Mouse (Mus musculus): ENCODE measurements around the gene Polr3e. TPM values are rescaled to one million over a fixed set of nuclear protein-coding genes. Genes with fewer than 3 reads are reported as not detected.

Gene Polr3e
- total and polyA plus RNA-seq, 3 experiments: 6.1 to 8.3 (median 8.0) TPM

DNA sequence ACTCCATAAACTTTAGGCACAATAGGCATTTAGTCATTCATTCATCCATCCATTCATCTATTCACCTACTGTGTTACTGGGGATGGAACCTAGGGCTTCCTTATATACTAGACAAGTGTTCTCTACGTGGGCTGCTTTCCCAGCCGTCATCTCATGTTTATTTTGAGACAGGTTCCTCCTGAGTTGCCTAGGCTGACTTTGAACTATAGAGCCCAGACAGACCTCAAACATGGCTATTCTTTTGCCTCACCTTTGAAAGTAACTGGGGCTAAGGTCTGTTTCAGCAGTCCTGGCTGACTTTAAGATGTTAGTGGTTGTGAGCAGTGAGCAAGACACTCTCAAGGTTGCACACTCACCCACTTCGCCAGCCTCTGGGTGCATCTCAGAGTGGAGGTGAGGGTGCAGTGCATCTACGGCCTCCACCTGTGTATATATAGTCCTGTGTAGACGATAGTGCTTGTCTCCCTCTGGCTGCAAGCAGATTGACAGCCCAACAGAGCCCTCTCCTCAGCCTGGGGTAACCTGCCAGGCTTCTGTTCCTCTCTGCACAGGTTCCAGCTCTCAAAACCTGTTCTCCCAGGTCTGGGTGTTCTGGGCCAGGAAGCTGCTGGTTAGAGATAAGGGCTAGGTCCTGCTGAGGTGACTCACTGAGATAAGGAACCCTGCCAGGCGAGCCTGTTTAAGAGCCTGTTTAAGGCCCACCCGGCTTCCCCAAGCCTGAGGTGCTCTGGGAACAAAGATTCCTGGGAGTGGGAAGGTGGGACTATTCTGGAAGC lies 42.6 kb upstream of the Polr3e start:
- 63% methylated on average over 7 of the region's 7 CpGs for WGBS
- no peak for DNase-seq
- Histone ChIP-seq H3K9ac (ENCODE audit: low read depth, low read length) (no peak overlapping the region), H3K27ac (no peak overlapping the region), H3K4me3 (no peak overlapping the region), H3K27me3 (ENCODE audit: control insufficient read depth, insufficient read depth, low read length) (no peaks in the 10 kb centered on the region), H3K36me3 (ENCODE audit: control insufficient read depth, insufficient read depth, low read length) (no peaks in the 10 kb centered on the region; the same call in 1 of the 2 replicates), H3K4me1 (ENCODE audit: control insufficient read depth, insufficient read depth, low read length) (peaks cover 5% of the 10 kb centered on the region), H3K79me2 (replicated peaks; ENCODE audit: control insufficient read depth, insufficient read depth, low read length) (0 out of 2 replicates have a peak, but pooled peaks cover 3% of the 10 kb centered on the region)
- TF ChIP-seq CTCF (IDR thresholded peaks at IDR 0.05) (no peak), POLR2A (IDR thresholded peaks at IDR 0.05; ENCODE audit: insufficient read depth, low read depth, low read length) (no peak), EP300 (IDR thresholded peaks at IDR 0.05; ENCODE audit: insufficient read depth, low read depth, low read length) (no peak)
- intact Hi-C loops (cut with DNase I): no loop called here

DNA sequence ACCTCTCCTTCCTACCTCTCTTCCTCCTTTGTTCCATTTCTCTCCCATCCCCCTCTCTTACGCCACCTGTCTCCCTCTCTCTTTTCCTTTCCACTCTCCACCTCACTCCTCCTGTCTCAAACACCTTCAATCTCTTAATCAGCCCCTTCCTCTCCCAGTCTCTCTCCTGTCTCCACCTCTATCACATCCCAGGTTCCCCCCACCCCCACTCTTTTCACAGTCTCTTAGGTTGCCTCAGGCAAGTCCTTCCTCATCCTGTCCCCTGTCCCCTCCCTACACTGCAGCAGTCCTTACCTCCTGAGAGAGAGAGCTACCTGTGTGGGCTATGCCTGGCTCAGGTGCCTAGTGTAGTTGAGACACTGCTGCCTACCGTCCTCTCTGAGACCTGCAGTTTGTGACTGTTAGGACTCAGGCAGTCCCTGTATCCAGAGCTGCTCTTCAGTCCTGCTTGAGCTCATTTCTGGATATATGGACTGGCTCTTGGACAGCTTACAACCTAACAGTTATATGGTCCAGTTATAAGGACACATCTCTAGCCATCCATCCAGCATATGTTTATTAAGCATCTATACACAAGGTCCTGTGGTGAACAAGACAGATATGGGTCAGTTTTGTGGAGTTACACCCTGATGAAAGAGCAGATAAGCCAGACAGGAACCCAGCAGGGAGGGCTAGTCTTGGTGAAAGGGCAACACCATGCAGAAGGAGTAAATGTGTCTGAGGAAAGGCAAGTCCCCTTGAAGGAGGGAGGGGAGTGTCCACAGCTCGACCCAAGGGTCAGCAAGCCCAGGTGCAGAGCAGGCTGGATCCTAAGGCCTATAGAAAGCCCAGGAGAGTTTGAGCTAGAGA lies 41.8 kb upstream of the Polr3e start:
- WGBS: 79% methylated on average over 3 of the region's 3 CpGs
- Histone ChIP-seq H3K9ac (ENCODE audit: low read depth, low read length) (no peak overlapping the region), H3K4me3 (no peak overlapping the region), H3K27ac (no peak overlapping the region), H3K36me3 (ENCODE audit: control insufficient read depth, insufficient read depth, low read length) (no peaks in the 10 kb centered on the region; the same call in 1 of the 2 replicates), H3K79me2 (replicated peaks; ENCODE audit: control insufficient read depth, insufficient read depth, low read length) (0 out of 2 replicates have a peak, but pooled peaks cover 3% of the 10 kb centered on the region), H3K27me3 (ENCODE audit: control insufficient read depth, insufficient read depth, low read length) (no peaks in the 10 kb centered on the region), H3K4me1 (ENCODE audit: control insufficient read depth, insufficient read depth, low read length) (peaks cover 4% of the 10 kb centered on the region)
- TF ChIP-seq EP300 (IDR thresholded peaks at IDR 0.05; ENCODE audit: insufficient read depth, low read depth, low read length): no peak
- no peak for TF ChIP-seq POLR2A (IDR thresholded peaks at IDR 0.05; ENCODE audit: insufficient read depth, low read depth, low read length)
- no peak for TF ChIP-seq CTCF (IDR thresholded peaks at IDR 0.05)
- intact Hi-C loops (cut with DNase I): no loop called here
- no peak for DNase-seq

DNA sequence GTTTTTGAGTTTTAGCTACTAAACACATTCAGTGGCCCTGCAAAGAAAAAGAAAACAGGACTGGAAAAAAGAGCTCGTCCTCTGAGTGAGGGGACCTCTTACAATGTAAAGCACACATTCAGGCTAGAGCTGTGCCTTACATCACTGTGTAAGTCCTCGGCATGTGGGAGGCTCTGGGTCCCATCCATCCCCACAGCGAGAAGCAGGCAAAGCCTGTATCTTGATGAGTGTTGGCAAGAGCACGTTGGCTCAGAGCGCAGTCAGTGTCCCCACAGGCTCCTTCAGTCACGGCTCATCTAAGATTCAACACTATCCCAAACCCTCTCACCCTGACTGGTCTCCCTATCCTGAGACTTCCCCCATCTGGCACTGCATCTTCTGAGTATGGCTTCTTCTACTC lies 39.3 kb upstream of the Polr3e start:
- WGBS: 68% methylated on average over 6 of the region's 6 CpGs
- H3K36me3 ChIP-seq (ENCODE audit: control insufficient read depth, insufficient read depth, low read length): no peaks in the 10 kb centered on the region; the same call in none of the 2 replicates
- H3K4me1 ChIP-seq (ENCODE audit: control insufficient read depth, insufficient read depth, low read length): peaks cover 4% of the 10 kb centered on the region
- H3K9ac ChIP-seq (ENCODE audit: low read depth, low read length): no peak overlapping the region
- DNase-seq: no peak
- intact Hi-C loops (cut with DNase I): no loop called here
- no peaks in the 10 kb centered on the region for H3K79me2 ChIP-seq (replicated peaks; ENCODE audit: control insufficient read depth, insufficient read depth, low read length)
- no peak overlapping the region for H3K27ac ChIP-seq
- TF ChIP-seq EP300 (IDR thresholded peaks at IDR 0.05; ENCODE audit: insufficient read depth, low read depth, low read length) (no peak), POLR2A (IDR thresholded peaks at IDR 0.05; ENCODE audit: insufficient read depth, low read depth, low read length) (no peak), CTCF (IDR thresholded peaks at IDR 0.05) (no peak)
- H3K27me3 ChIP-seq (ENCODE audit: control insufficient read depth, insufficient read depth, low read length): no peaks in the 10 kb centered on the region
- H3K4me3 ChIP-seq: no peak overlapping the region

DNA sequence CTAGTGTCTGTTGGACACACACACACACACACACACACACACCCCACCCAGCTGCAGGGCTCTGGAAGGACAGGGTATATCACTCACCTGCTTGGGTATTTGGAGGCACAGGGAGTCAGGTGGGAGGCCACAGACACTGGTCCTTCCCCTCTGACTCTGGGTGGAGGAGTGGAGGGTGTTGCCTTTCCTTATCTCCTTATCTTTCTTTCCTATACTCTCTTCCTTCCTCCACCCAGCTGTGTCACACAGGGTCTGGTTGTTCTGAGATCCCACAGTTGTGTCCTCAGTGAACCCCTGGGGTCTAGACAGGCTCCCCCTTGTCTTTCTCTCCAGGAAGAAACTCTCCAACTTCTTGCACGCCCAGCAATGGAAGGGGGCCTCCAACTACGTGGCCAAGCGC lies 37.6 kb upstream of the Polr3e start:
- Histone ChIP-seq H3K36me3 (ENCODE audit: control insufficient read depth, insufficient read depth, low read length) (no peaks in the 10 kb centered on the region; the same call in none of the 2 replicates), H3K4me3 (no peak overlapping the region), H3K4me1 (ENCODE audit: control insufficient read depth, insufficient read depth, low read length) (peaks cover 1% of the 10 kb centered on the region; the same call in 1 of the 2 replicates), H3K79me2 (replicated peaks; ENCODE audit: control insufficient read depth, insufficient read depth, low read length) (no peaks in the 10 kb centered on the region), H3K27ac (no peak overlapping the region), H3K9ac (ENCODE audit: low read depth, low read length) (no peak overlapping the region), H3K27me3 (ENCODE audit: control insufficient read depth, insufficient read depth, low read length) (no peaks in the 10 kb centered on the region)
- intact Hi-C loops (cut with DNase I): no loop called here
- no peak for DNase-seq
- 78% methylated on average over 3 of the region's 3 CpGs for WGBS
- no peak for TF ChIP-seq CTCF (IDR thresholded peaks at IDR 0.05)
- TF ChIP-seq EP300 (IDR thresholded peaks at IDR 0.05; ENCODE audit: insufficient read depth, low read depth, low read length): no peak
- TF ChIP-seq POLR2A (IDR thresholded peaks at IDR 0.05; ENCODE audit: insufficient read depth, low read depth, low read length): no peak

- Histone ChIP-seq H3K27me3 (ENCODE audit: control insufficient read depth, insufficient read depth, low read length) (no peaks in the 10 kb centered on the region), H3K27ac (no peak overlapping the region), H3K4me1 (ENCODE audit: control insufficient read depth, insufficient read depth, low read length) (peaks cover 1% of the 10 kb centered on the region; the same call in 1 of the 2 replicates), H3K4me3 (no peak overlapping the region), H3K79me2 (replicated peaks; ENCODE audit: control insufficient read depth, insufficient read depth, low read length) (no peaks in the 10 kb centered on the region), H3K9ac (ENCODE audit: low read depth, low read length) (no peak overlapping the region), H3K36me3 (ENCODE audit: control insufficient read depth, insufficient read depth, low read length) (no peaks in the 10 kb centered on the region; the same call in none of the 2 replicates)
- intact Hi-C loops (cut with DNase I): no loop called here
- 96% methylated on average over 4 of the region's 4 CpGs for WGBS
- TF ChIP-seq CTCF (IDR thresholded peaks at IDR 0.05) (no peak), POLR2A (IDR thresholded peaks at IDR 0.05; ENCODE audit: insufficient read depth, low read depth, low read length) (no peak), EP300 (IDR thresholded peaks at IDR 0.05; ENCODE audit: insufficient read depth, low read depth, low read length) (no peak)
- no peak for DNase-seq
Observed at GRCm38 (mm10) chr7:120880770-120881169, 36.8 kb upstream of the Polr3e start.
